Mouse (Mus musculus) lung, embryonic 14.5 days (tissue): ENCODE measurements at regions not wholly inside any gene's neighbourhood (a gene's known extent, or its start where the extent isn't known, plus 50 kb on each side); places are given as distances from the start of the nearest gene placed in this dataset.

Experiments
- ATAC-seq: fragments of 200-750 bp; cut with Nextera tagmentation; 2 replicates; pipeline ENCODE4 v1.8.0; 2017; ENCODE audit warnings: mild to moderate bottlenecking, moderate TSS enrichment, moderate library complexity; ENCODE audit not compliant: insufficient read depth
- DNase-seq: peaks from one replicate; pipeline ENCODE4 v3.0.0-alpha.2; 2015
- H3K27ac ChIP-seq: fragments of 300-500 bp; sonication (generic); 2 replicates; pipeline ENCODE4 v1.5.1; 2014; ENCODE audit warnings: low read depth, mild to moderate bottlenecking, moderate library complexity
- H3K27me3 ChIP-seq: fragments of 300-500 bp; sonication (generic); 2 replicates; pipeline ENCODE4 v1.6.1; 2014; ENCODE audit warnings: low read length, control low read depth; ENCODE audit not compliant: insufficient read depth
- H3K36me3 ChIP-seq: fragments of 300-500 bp; sonication (generic); 2 replicates; pipeline ENCODE4 v1.6.1; 2014; ENCODE audit warnings: control low read depth; ENCODE audit not compliant: insufficient read depth
- H3K4me1 ChIP-seq: fragments of 300-500 bp; sonication (generic); 2 replicates; pipeline ENCODE4 v1.6.1; 2014; ENCODE audit warnings: antibody characterized with exemption, control low read depth; ENCODE audit not compliant: insufficient read depth
- H3K4me2 ChIP-seq: fragments of 300-500 bp; sonication (generic); 2 replicates; pipeline ENCODE4 v1.6.1; 2014; ENCODE audit warnings: mild to moderate bottlenecking
- H3K4me3 ChIP-seq: fragments of 300-500 bp; sonication (generic); 2 replicates; pipeline ENCODE4 v1.5.1; 2014; ENCODE audit warnings: low read depth, low read length
- H3K9ac ChIP-seq: fragments of 300-500 bp; sonication (generic); 2 replicates; pipeline ENCODE4 v1.6.1; 2014
- H3K9me3 ChIP-seq: fragments of 300-500 bp; sonication (generic); 2 replicates; pipeline ENCODE4 v1.6.1; 2016; ENCODE audit warnings: low read depth, low read length, control low read depth
- CTCF ChIP-seq: IDR thresholded peaks from 2 replicates; pipeline ENCODE4 v1.5.1; 2016; ENCODE audit warnings: antibody characterized with exemption, low read depth
- WGBS: fragments of 180-500 bp; shearing (Covaris S2); extraction: QIAGEN DNeasy Blood & Tissue Kit; methylation state at CpG from one replicate; pipeline ENCODE4 v1.1.7; 2014; 5-methylcytosine and 5-hydroxymethylcytosine counted together

- H3K9ac ChIP-seq: no peak overlapping the region
- DNase-seq (no peak), ATAC-seq (no peak)
- no peak overlapping the region for H3K27ac ChIP-seq
- 92% methylated on average over 1 of the region's 1 CpGs for WGBS
- H3K9me3 ChIP-seq: no peaks in the 10 kb centered on the region
- no peak overlapping the region for H3K4me2 ChIP-seq
- peaks cover 12% of the 10 kb centered on the region for H3K4me1 ChIP-seq
- H3K36me3 ChIP-seq: no peaks in the 10 kb centered on the region
- no peaks in the 10 kb centered on the region for H3K27me3 ChIP-seq
- TF ChIP-seq CTCF: no peak
- no peak overlapping the region for H3K4me3 ChIP-seq
Observed at GRCm38 (mm10) chr2:117023436-117023835, 97.7 kb upstream of the Spred1 start.

GRCm38 (mm10) chr2:117027071-117027470 lies 94.1 kb upstream of the Spred1 start:
- TF ChIP-seq CTCF: no peak
- DNase-seq: no peak
- H3K4me1 ChIP-seq: no peaks in the 10 kb centered on the region
- no peaks in the 10 kb centered on the region for H3K27me3 ChIP-seq
- no peak overlapping the region for H3K4me3 ChIP-seq
- H3K36me3 ChIP-seq: no peaks in the 10 kb centered on the region
- H3K9me3 ChIP-seq: no peaks in the 10 kb centered on the region
- ATAC-seq: no peak
- no peak overlapping the region for H3K27ac ChIP-seq
- no peak overlapping the region for H3K4me2 ChIP-seq
- H3K9ac ChIP-seq: no peak overlapping the region
- whole genome bisulfite sequencing: 50% methylated on average over 4 of the region's 4 CpGs

- H3K4me1 ChIP-seq: no peaks in the 10 kb centered on the region
- H3K4me3 ChIP-seq: no peak overlapping the region
- no peak for ATAC-seq
- TF ChIP-seq CTCF: no peak
- peak; percentile 34 for DNase-seq
- H3K27ac ChIP-seq: no peak overlapping the region
- no peaks in the 10 kb centered on the region for H3K27me3 ChIP-seq
- H3K36me3 ChIP-seq: no peaks in the 10 kb centered on the region
- no peak overlapping the region for H3K9ac ChIP-seq
- WGBS: 69% methylated on average over 6 of the region's 6 CpGs
- no peaks in the 10 kb centered on the region for H3K9me3 ChIP-seq
- no peak overlapping the region for H3K4me2 ChIP-seq
Observed at GRCm38 (mm10) chr2:117028771-117029170, 92.4 kb upstream of the Spred1 start.

GRCm38 (mm10) chr2:117036197-117036872 lies 84.8 kb upstream of the Spred1 start:
- DNase-seq (peak; percentile 64), ATAC-seq (no peak; the same call in 1 of the 2 replicates)
- 35% methylated on average over 8 of the region's 8 CpGs for WGBS
- no peak for TF ChIP-seq CTCF
- no peaks in the 10 kb centered on the region for H3K36me3 ChIP-seq
- H3K4me3 ChIP-seq: no peak overlapping the region
- no peaks in the 10 kb centered on the region for H3K4me1 ChIP-seq
- H3K9ac ChIP-seq: no peak overlapping the region
- no peaks in the 10 kb centered on the region for H3K27me3 ChIP-seq
- H3K27ac ChIP-seq: no peak overlapping the region
- no peak overlapping the region for H3K4me2 ChIP-seq
- H3K9me3 ChIP-seq: no peaks in the 10 kb centered on the region

- H3K27me3 ChIP-seq: no peaks in the 10 kb centered on the region
- no peak for TF ChIP-seq CTCF
- ATAC-seq: no peak
- H3K36me3 ChIP-seq: no peaks in the 10 kb centered on the region
- no peaks in the 10 kb centered on the region for H3K4me1 ChIP-seq
- H3K9ac ChIP-seq: no peak overlapping the region
- H3K9me3 ChIP-seq: no peaks in the 10 kb centered on the region
- no peak for DNase-seq
- no peak overlapping the region for H3K27ac ChIP-seq
- no peak overlapping the region for H3K4me2 ChIP-seq
- 39% methylated on average over 3 of the region's 3 CpGs for WGBS
- H3K4me3 ChIP-seq: no peak overlapping the region
Observed at GRCm38 (mm10) chr2:117040211-117040610, 81.0 kb upstream of the Spred1 start.

- Histone ChIP-seq H3K27me3 (no peaks in the 10 kb centered on the region), H3K9ac (no peak overlapping the region), H3K4me3 (no peak overlapping the region), H3K4me1 (peaks cover 3% of the 10 kb centered on the region), H3K27ac (no peak overlapping the region), H3K4me2 (no peak overlapping the region), H3K9me3 (no peaks in the 10 kb centered on the region), H3K36me3 (no peaks in the 10 kb centered on the region)
- DNase-seq (no peak), ATAC-seq (no peak)
- no peak for TF ChIP-seq CTCF
- 45% methylated on average over 7 of the region's 7 CpGs for WGBS
Observed at GRCm38 (mm10) chr2:117043831-117044230, 77.3 kb upstream of the Spred1 start.

GRCm38 (mm10) chr2:117048290-117048730 lies 72.9 kb upstream of the Spred1 start:
- H3K27ac ChIP-seq: no peak overlapping the region
- 32% methylated on average over 5 of the region's 5 CpGs for WGBS
- ATAC-seq: peak; percentile 24; the same call in 1 of the 2 replicates

GRCm38 (mm10) chr2:117050061-117050460 lies 71.1 kb upstream of the Spred1 start:
- Histone ChIP-seq H3K9ac (no peak overlapping the region), H3K27ac (no peak overlapping the region), H3K27me3 (no peaks in the 10 kb centered on the region), H3K36me3 (no peaks in the 10 kb centered on the region), H3K9me3 (no peaks in the 10 kb centered on the region; the same call in 1 of the 2 replicates), H3K4me2 (no peak overlapping the region), H3K4me3 (no peak overlapping the region), H3K4me1 (peaks cover 3% of the 10 kb centered on the region)
- 80% methylated on average over 2 of the region's 2 CpGs for WGBS
- no peak for DNase-seq
- TF ChIP-seq CTCF: no peak
- ATAC-seq: no peak

More at GRCm38 (mm10) chr2:117048290-117048730, 72.9 kb upstream of the Spred1 start:
- Histone ChIP-seq H3K4me2 (no peak overlapping the region), H3K36me3 (no peaks in the 10 kb centered on the region), H3K9ac (no peak overlapping the region), H3K9me3 (no peaks in the 10 kb centered on the region; the same call in 1 of the 2 replicates), H3K27me3 (no peaks in the 10 kb centered on the region), H3K4me1 (peaks cover 3% of the 10 kb centered on the region), H3K4me3 (no peak overlapping the region)
- no peak for TF ChIP-seq CTCF
- DNase-seq: peak; percentile 52
